Mouse (Mus musculus) MEL (cell line): ENCODE data around the gene Calm4. TPM values are rescaled to one million over a fixed set of nuclear protein-coding genes. Genes with fewer than 3 reads are reported as not detected.

Experiments used
- DNase-seq: peaks from one replicate; pipeline ENCODE4 v3.0.0; 2011; ENCODE audit warnings: low read depth, low spot score
- H3K27ac ChIP-seq: 2 replicates; pipeline ENCODE4 v1.5.1; 2012; ENCODE audit warnings: low read depth, mild to moderate bottlenecking, control low read depth, low read length, moderate library complexity; ENCODE audit not compliant: control insufficient read depth
- H3K27me3 ChIP-seq, 2 experiments: fragments of 150-350 bp in 1 of 2; sonication (generic) in 1 of 2; 2 replicates each; pipeline ENCODE4 v1.6.1; 2012; ENCODE audit warnings: low read length in 2 of 2, mild to moderate bottlenecking in 2 of 2, improper control_type of control experiment in 1 of 2, moderate library complexity in 1 of 2; ENCODE audit not compliant: insufficient read depth in 2 of 2, control insufficient read depth in 1 of 2
- H3K36me3 ChIP-seq, 2 experiments: 2 replicates each; pipeline ENCODE4 v1.6.1; 2012 to 2014; ENCODE audit warnings: low read length in 2 of 2, improper control_type of control experiment in 1 of 2, inconsistent platforms in 1 of 2, mild to moderate bottlenecking in 1 of 2; ENCODE audit not compliant: insufficient read depth in 2 of 2, control insufficient read depth in 1 of 2
- H3K4me1 ChIP-seq, 2 experiments: fragments of 150-350 bp in 1 of 2; sonication (generic) in 1 of 2; 2 replicates each; pipeline ENCODE4 v1.6.1; 2012; ENCODE audit warnings: low read length in 2 of 2, improper control_type of control experiment in 1 of 2, mild to moderate bottlenecking in 1 of 2; ENCODE audit not compliant: insufficient read depth in 2 of 2, control insufficient read depth in 1 of 2
- H3K4me3 ChIP-seq, 2 experiments: fragments of 150-350 bp in 1 of 2; sonication (generic) in 1 of 2; 2 replicates each; pipeline ENCODE4 v1.5.1; 2012; ENCODE audit warnings: low read depth in 2 of 2, low read length in 2 of 2, mild to moderate bottlenecking in 2 of 2, moderate library complexity in 2 of 2, control low read depth in 1 of 2, improper control_type of control experiment in 1 of 2; ENCODE audit not compliant: control insufficient read depth in 1 of 2, insufficient read depth in 1 of 2
- H3K79me2 ChIP-seq: 2 replicates; pipeline ENCODE4 v1.6.1; 2012; ENCODE audit warnings: mild to moderate bottlenecking, low read length, moderate library complexity; ENCODE audit not compliant: control insufficient read depth, poor library complexity, insufficient read depth
- H3K9ac ChIP-seq: 2 replicates; pipeline ENCODE4 v1.6.1; 2012; ENCODE audit warnings: low read depth, mild to moderate bottlenecking, control low read depth, low read length, moderate library complexity; ENCODE audit not compliant: control insufficient read depth, poor library complexity, severe bottlenecking
- H3K9me3 ChIP-seq: fragments of 150-350 bp; sonication (generic); replicated peaks from 2 replicates; pipeline ENCODE4 v1.6.1; 2012; ENCODE audit warnings: mild to moderate bottlenecking, low read length, improper control_type of control experiment, moderate library complexity; ENCODE audit not compliant: insufficient read depth
- CHD1 ChIP-seq: IDR thresholded peaks from 2 replicates; pipeline ENCODE4 v1.6.1; 2012; ENCODE audit warnings: low read depth, mild to moderate bottlenecking, inconsistent platforms, low read length, improper control_type of control experiment
- CHD2 ChIP-seq: IDR thresholded peaks from 2 replicates; pipeline ENCODE4 v1.6.1; 2011; ENCODE audit warnings: low read length, improper control_type of control experiment
- CTCF ChIP-seq, 3 experiments: IDR thresholded peaks in 2 of 3; conservative IDR thresholded peaks in 1 of 3; 2 replicates each; pipeline ENCODE4 v1.5.1; 2011 to 2012; ENCODE audit warnings: low read length in 3 of 3, low read depth in 2 of 3, mild to moderate bottlenecking in 2 of 3, improper control_type of control experiment in 1 of 3, inconsistent platforms in 1 of 3, mixed read lengths in 1 of 3, moderate library complexity in 1 of 3; ENCODE audit not compliant: control insufficient read depth in 1 of 3, insufficient read depth in 1 of 3, poor library complexity in 1 of 3, severe bottlenecking in 1 of 3
- E2F4 ChIP-seq: IDR thresholded peaks from 2 replicates; pipeline ENCODE4 v1.6.1; 2011; ENCODE audit warnings: low read depth, low read length, improper control_type of control experiment, borderline replicate concordance
- EP300 ChIP-seq, 2 experiments: IDR thresholded peaks; 2 replicates each; pipeline ENCODE4 v1.6.1; 2011; ENCODE audit warnings: improper control_type of control experiment in 2 of 2, low read length in 2 of 2, low read depth in 1 of 2, mild to moderate bottlenecking in 1 of 2
- GABPA ChIP-seq: IDR thresholded peaks from 2 replicates; pipeline ENCODE4 v1.6.1; 2012; ENCODE audit warnings: low read depth, mild to moderate bottlenecking, inconsistent platforms, low read length, improper control_type of control experiment, moderate library complexity
- GATA1 ChIP-seq: IDR thresholded peaks from 2 replicates; pipeline ENCODE4 v1.6.1; 2011; ENCODE audit warnings: low read depth, low read length, improper control_type of control experiment
- HCFC1 ChIP-seq: IDR thresholded peaks from 2 replicates; pipeline ENCODE4 v1.6.1; 2012; ENCODE audit warnings: low read depth, mild to moderate bottlenecking, inconsistent platforms, low read length, improper control_type of control experiment, moderate library complexity
- JUND ChIP-seq: IDR thresholded peaks from 2 replicates; pipeline ENCODE4 v1.6.1; 2011; ENCODE audit warnings: low read depth, mild to moderate bottlenecking, improper control_type of control experiment, low read length
- MAZ ChIP-seq: IDR thresholded peaks from 2 replicates; pipeline ENCODE4 v1.6.1; 2012; ENCODE audit warnings: low read depth, mild to moderate bottlenecking, inconsistent platforms, low read length, improper control_type of control experiment
- MYB ChIP-seq: IDR thresholded peaks from 2 replicates; pipeline ENCODE4 v1.6.1; 2011; ENCODE audit warnings: mild to moderate bottlenecking, low read depth, low read length, improper control_type of control experiment
- MYC ChIP-seq: IDR thresholded peaks from 2 replicates; pipeline ENCODE4 v1.6.1; 2011; ENCODE audit warnings: low read depth, mild to moderate bottlenecking, low read length, improper control_type of control experiment, moderate library complexity
- NRF1 ChIP-seq: IDR thresholded peaks from 2 replicates; pipeline ENCODE4 v1.6.1; 2014; ENCODE audit warnings: low read depth, mild to moderate bottlenecking, inconsistent platforms, low read length, improper control_type of control experiment, moderate library complexity; ENCODE audit not compliant: poor library complexity, insufficient read depth, severe bottlenecking
- POLR2A ChIP-seq, 2 experiments: IDR thresholded peaks; 2 replicates each; pipeline ENCODE4 v1.6.1; 2011 to 2012; ENCODE audit warnings: low read length in 2 of 2, mild to moderate bottlenecking in 2 of 2, control low read depth in 1 of 2, improper control_type of control experiment in 1 of 2, low read depth in 1 of 2, moderate library complexity in 1 of 2; ENCODE audit not compliant: control insufficient read depth in 1 of 2, insufficient read depth in 1 of 2, poor library complexity in 1 of 2
- RAD21 ChIP-seq: IDR thresholded peaks from 2 replicates; pipeline ENCODE4 v1.6.1; 2011; ENCODE audit warnings: mild to moderate bottlenecking, low read depth, low read length, improper control_type of control experiment
- RCOR1 ChIP-seq: IDR thresholded peaks from 2 replicates; pipeline ENCODE4 v1.6.1; 2012; ENCODE audit warnings: low read depth, mild to moderate bottlenecking, inconsistent platforms, low read length, improper control_type of control experiment
- SIN3A ChIP-seq: IDR thresholded peaks from 2 replicates; pipeline ENCODE4 v1.6.1; 2012; ENCODE audit warnings: low read length, improper control_type of control experiment, inconsistent platforms
- SMC3 ChIP-seq: IDR thresholded peaks from 2 replicates; pipeline ENCODE4 v1.6.1; 2011; ENCODE audit warnings: low read depth, low read length, improper control_type of control experiment
- UBTF ChIP-seq: IDR thresholded peaks from 2 replicates; pipeline ENCODE4 v1.6.1; 2012; ENCODE audit warnings: low read depth, mild to moderate bottlenecking, inconsistent platforms, low read length, improper control_type of control experiment, moderate library complexity, borderline replicate concordance; ENCODE audit not compliant: insufficient read depth
- ZC3H11A ChIP-seq: IDR thresholded peaks from 2 replicates; pipeline ENCODE4 v1.6.1; 2012; ENCODE audit warnings: low read depth, mild to moderate bottlenecking, inconsistent platforms, low read length, improper control_type of control experiment
- ZKSCAN1 ChIP-seq: IDR thresholded peaks from 2 replicates; pipeline ENCODE4 v1.6.1; 2012; ENCODE audit warnings: low read depth, mild to moderate bottlenecking, inconsistent platforms, low read length, improper control_type of control experiment, moderate library complexity
- ZMIZ1 ChIP-seq: IDR thresholded peaks from 2 replicates; pipeline ENCODE4 v1.6.1; 2012; ENCODE audit warnings: low read depth, mild to moderate bottlenecking, inconsistent platforms, low read length, improper control_type of control experiment, moderate library complexity
- ZNF384 ChIP-seq: IDR thresholded peaks from 2 replicates; pipeline ENCODE4 v1.6.1; 2012; ENCODE audit warnings: low read depth, mild to moderate bottlenecking, inconsistent platforms, low read length, improper control_type of control experiment
- polyA plus RNA-seq, 2 experiments: library from polyadenylated mRNA; stranded (reverse) in 1 of 2; unstranded in 1 of 2; fragments of >175 nt in 1 of 2; fragments of >200 nt in 1 of 2; gene quantifications; 2 replicates each; pipeline versions ENCODE4 v1.2.1 to v1.2.4; 2012; ENCODE audit warnings: low replicate concordance in 2 of 2, low read depth in 1 of 2; ENCODE audit not compliant: insufficient read length in 2 of 2, insufficient read depth in 1 of 2, missing spikeins in 1 of 2
- total RNA-seq: library from RNA; depleted of rRNA; stranded (reverse); fragments of 300-350 nt; gene quantifications from 2 replicates; pipeline ENCODE4 v1.2.3, GENCODE M21; 2012

The Calm4 gene
- total and polyA plus RNA-seq, 3 experiments = not detected

DNA sequence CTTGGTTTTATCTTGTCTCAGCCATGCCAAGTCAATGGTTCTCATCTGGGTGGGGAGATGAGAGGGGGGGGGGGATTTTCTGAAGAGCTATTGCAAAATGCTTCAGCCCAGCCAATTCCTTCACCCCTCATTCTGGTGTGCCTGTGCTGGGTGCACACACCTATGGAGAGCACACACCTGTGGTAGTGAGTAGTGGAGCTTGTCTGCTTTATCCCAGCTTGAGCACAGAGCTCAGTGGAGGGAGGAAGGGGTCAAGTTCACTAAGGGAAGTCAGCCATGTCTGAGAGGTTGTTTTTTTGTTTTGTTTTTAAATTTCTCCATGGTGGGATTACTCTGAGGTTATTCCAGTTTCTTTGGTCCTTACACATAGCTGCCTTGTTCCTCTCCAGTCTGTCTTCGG is 18.7 kb downstream of the Calm4 start:
- H3K9me3 ChIP-seq = no peaks in the 10 kb centered on the region
- DNase-seq = no peak
- H3K9ac ChIP-seq = no peak overlapping the region
- H3K27ac ChIP-seq = no peak overlapping the region
- H3K79me2 ChIP-seq = no peaks in the 10 kb centered on the region
- H3K36me3 ChIP-seq = no peaks in the 10 kb centered on the region
- no peak overlapping the region for H3K4me3 ChIP-seq
- H3K27me3 ChIP-seq = no peaks in the 10 kb centered on the region; a peak in 1 of 4 replicates
- TF ChIP-seq CHD2 = no peak
- no peak for TF ChIP-seq JUND
- no peak for TF ChIP-seq ZMIZ1
- no peak for TF ChIP-seq GATA1
- no peak for TF ChIP-seq RAD21
- TF ChIP-seq CHD1 = no peak
- TF ChIP-seq MYB = no peak
- TF ChIP-seq CTCF (IDR thresholded peaks at IDR 0.05 in 2 of 3, conservative IDR thresholded peaks at IDR 0.05 in 1 of 3; ENCODE audit: control insufficient read depth in 1 of 3, insufficient read depth in 1 of 3, low read depth in 2 of 3, low read length in 3 of 3, poor library complexity in 1 of 3, severe bottlenecking in 1 of 3) = no peak
- TF ChIP-seq RCOR1 = no peak
- no peaks in the 10 kb centered on the region for H3K4me1 ChIP-seq

- peaks cover 0 to 22% of the 10 kb centered on the region in 2 experiments; a peak in 2 of 4 replicates for H3K4me1 ChIP-seq
- DNase-seq = no peak
- H3K27ac ChIP-seq = no peak overlapping the region
- H3K9ac ChIP-seq = no peak overlapping the region
- H3K9me3 ChIP-seq = no peaks in the 10 kb centered on the region
- no peaks in the 10 kb centered on the region; the same call in 1 of the 2 replicates for H3K79me2 ChIP-seq
- H3K27me3 ChIP-seq = no peaks in the 10 kb centered on the region; a peak in 1 of 4 replicates
- peaks cover 0 to 12% of the 10 kb centered on the region in 2 experiments; a peak in 2 of 4 replicates for H3K36me3 ChIP-seq
- no peak overlapping the region for H3K4me3 ChIP-seq
- TF ChIP-seq POLR2A (IDR thresholded peaks at IDR 0.05; ENCODE audit: control insufficient read depth in 1 of 2, insufficient read depth in 1 of 2, low read depth in 1 of 2, low read length in 2 of 2, poor library complexity in 1 of 2) = no peak
- TF ChIP-seq SMC3 = no peak
- TF ChIP-seq SIN3A = no peak
- no peak for TF ChIP-seq ZNF384
- TF ChIP-seq CHD2 = no peak
- TF ChIP-seq RAD21 = no peak
- no peak for TF ChIP-seq MAZ
- TF ChIP-seq GATA1 = no peak
- no peak for TF ChIP-seq HCFC1
- no peak for TF ChIP-seq ZC3H11A
- TF ChIP-seq EP300 (IDR thresholded peaks at IDR 0.05; ENCODE audit: low read depth in 1 of 2, low read length in 2 of 2) = no peak
- no peak for TF ChIP-seq JUND
- TF ChIP-seq E2F4 = no peak
- no peak for TF ChIP-seq NRF1
- no peak for TF ChIP-seq MYC
- TF ChIP-seq GABPA = no peak
- no peak for TF ChIP-seq UBTF
- TF ChIP-seq ZKSCAN1 = no peak
Observed at GRCm38 (mm10) chr13:3861251-3861650, 23.7 kb downstream of the Calm4 start.
